Mouse (Mus musculus): ENCODE measurements around the gene Slc4a11. TPM values are rescaled to one million over a fixed set of nuclear protein-coding genes. Genes with fewer than 3 reads are reported as not detected.
A peak's percentile ranks its signal among the peaks of the same experiment; 100 is the strongest.

Slc4a11 gene
- polyA plus RNA-seq, 1 experiment from 2014 or later = 0.58 TPM

- ATAC-seq (ENCODE audit: insufficient read depth, low FRiP score, low read depth) = no peak
- Histone ChIP-seq H3K4me1 (no peaks in the 10 kb centered on the region), H3K4me3 (replicated peaks) (no peak overlapping the region), H3K36me3 (peaks cover 7% of the 10 kb centered on the region; the same call in 1 of the 2 replicates), H3K27ac (no peak overlapping the region), H3K9me3 (no peaks in the 10 kb centered on the region), H3K9ac (no peak overlapping the region), H3K4me2 (no peak overlapping the region), H3K27me3 (replicated peaks) (no peaks in the 10 kb centered on the region)
- 59% methylated on average over 10 of the region's 10 CpGs for WGBS
These were observed 9.7 kb upstream of the Slc4a11 start for GRCm38 (mm10) chr2:130707057-130707456.

GRCm38 (mm10) chr2:130706602-130707001 is 9.3 kb upstream of the Slc4a11 start:
- H3K9me3 ChIP-seq = no peaks in the 10 kb centered on the region
- ATAC-seq (ENCODE audit: insufficient read depth, low FRiP score, low read depth) = no peak
- H3K27ac ChIP-seq = no peak overlapping the region
- no peaks in the 10 kb centered on the region for H3K27me3 ChIP-seq (replicated peaks)
- H3K9ac ChIP-seq = no peak overlapping the region
- H3K4me3 ChIP-seq (replicated peaks) = no peak overlapping the region
- H3K4me2 ChIP-seq = no peak overlapping the region
- peaks cover 4% of the 10 kb centered on the region; the same call in 1 of the 2 replicates for H3K36me3 ChIP-seq
- H3K4me1 ChIP-seq = no peaks in the 10 kb centered on the region
- 59% methylated on average over 4 of the region's 4 CpGs for WGBS

- Histone ChIP-seq H3K4me3 (replicated peaks) (no peak overlapping the region), H3K9ac (no peak overlapping the region), H3K4me2 (no peak overlapping the region), H3K36me3 (no peaks in the 10 kb centered on the region), H3K4me1 (no peaks in the 10 kb centered on the region), H3K27ac (no peak overlapping the region), H3K9me3 (no peaks in the 10 kb centered on the region), H3K27me3 (replicated peaks) (no peaks in the 10 kb centered on the region)
- ATAC-seq (ENCODE audit: insufficient read depth, low FRiP score, low read depth) = no peak
- WGBS = 65% methylated on average over 6 of the region's 6 CpGs
These were observed 7.9 kb upstream of the Slc4a11 start for GRCm38 (mm10) chr2:130705178-130705577.

- Histone ChIP-seq H3K36me3 (no peaks in the 10 kb centered on the region), H3K27me3 (replicated peaks) (no peaks in the 10 kb centered on the region), H3K4me3 (replicated peaks) (no peak overlapping the region), H3K4me2 (no peak overlapping the region), H3K4me1 (no peaks in the 10 kb centered on the region), H3K9me3 (no peaks in the 10 kb centered on the region), H3K27ac (no peak overlapping the region), H3K9ac (no peak overlapping the region)
- 56% methylated on average over 9 of the region's 9 CpGs for WGBS
- ATAC-seq (ENCODE audit: insufficient read depth, low FRiP score, low read depth) = no peak
These were observed 7.0 kb upstream of the Slc4a11 start for GRCm38 (mm10) chr2:130704040-130705001.

GRCm38 (mm10) chr2:130697821-130698266 is 525 bp upstream of the Slc4a11 start:
- H3K4me3 ChIP-seq (replicated peaks) = peak overlapping the region; percentile 51
- H3K9me3 ChIP-seq = no peaks in the 10 kb centered on the region
- H3K4me2 ChIP-seq = peak overlapping the region; percentile 97
- 0 out of 2 replicates have a peak, but pooled peaks have one; percentile 14 for ATAC-seq (ENCODE audit: insufficient read depth, low FRiP score, low read depth)
- H3K9ac ChIP-seq = 0 out of 2 replicates have a peak overlapping the region, but pooled peaks have one; percentile 3
- WGBS = 4% methylated on average over 14 of the region's 14 CpGs
- H3K27ac ChIP-seq = no peak overlapping the region
- H3K4me1 ChIP-seq = peaks cover 10% of the 10 kb centered on the region
- peaks cover 24% of the 10 kb centered on the region for H3K27me3 ChIP-seq (replicated peaks)
- no peaks in the 10 kb centered on the region for H3K36me3 ChIP-seq

GRCm38 (mm10) chr2:130696700-130697152 is 593 bp downstream of the Slc4a11 start:
- Histone ChIP-seq H3K9me3 (no peaks in the 10 kb centered on the region), H3K27me3 (replicated peaks) (peaks cover 24% of the 10 kb centered on the region), H3K4me2 (peak overlapping the region; percentile 97), H3K36me3 (no peaks in the 10 kb centered on the region), H3K4me3 (replicated peaks) (peak overlapping the region; percentile 51), H3K9ac (peak overlapping the region; percentile 47; the same call in 1 of the 2 replicates), H3K27ac (no peak overlapping the region), H3K4me1 (peaks cover 10% of the 10 kb centered on the region)
- under 1% methylated on average over 31 of the region's 31 CpGs for WGBS
- ATAC-seq (ENCODE audit: insufficient read depth, low FRiP score, low read depth) = 0 out of 2 replicates have a peak, but pooled peaks have one; percentile 28

- ATAC-seq (ENCODE audit: insufficient read depth, low FRiP score, low read depth) = no peak
- H3K9ac ChIP-seq = no peak overlapping the region
- H3K4me1 ChIP-seq = peaks cover 10% of the 10 kb centered on the region
- 44% methylated on average over 3 of the region's 3 CpGs for WGBS
- H3K4me3 ChIP-seq (replicated peaks) = no peak overlapping the region
- H3K9me3 ChIP-seq = no peaks in the 10 kb centered on the region
- no peak overlapping the region for H3K27ac ChIP-seq
- peaks cover 21% of the 10 kb centered on the region for H3K27me3 ChIP-seq (replicated peaks)
- no peaks in the 10 kb centered on the region for H3K36me3 ChIP-seq
- no peak overlapping the region for H3K4me2 ChIP-seq
These were observed 3.8 kb downstream of the Slc4a11 start for GRCm38 (mm10) chr2:130693563-130693962.

- Histone ChIP-seq H3K9me3 (no peaks in the 10 kb centered on the region), H3K4me1 (no peaks in the 10 kb centered on the region), H3K4me3 (replicated peaks) (no peak overlapping the region), H3K4me2 (no peak overlapping the region), H3K27ac (no peak overlapping the region), H3K36me3 (no peaks in the 10 kb centered on the region; the same call in 1 of the 2 replicates), H3K9ac (no peak overlapping the region), H3K27me3 (replicated peaks) (no peaks in the 10 kb centered on the region)
- 72% methylated on average over 2 of the region's 2 CpGs for WGBS
- no peak for ATAC-seq (ENCODE audit: insufficient read depth, low FRiP score, low read depth)
These were observed 8.3 kb downstream of the Slc4a11 start for GRCm38 (mm10) chr2:130689011-130689410.

- no peak overlapping the region for H3K27ac ChIP-seq
- ATAC-seq (ENCODE audit: insufficient read depth, low FRiP score, low read depth) = no peak
- H3K9me3 ChIP-seq = no peaks in the 10 kb centered on the region
- H3K4me3 ChIP-seq (replicated peaks) = no peak overlapping the region
- no peaks in the 10 kb centered on the region for H3K27me3 ChIP-seq (replicated peaks)
- H3K4me2 ChIP-seq = no peak overlapping the region
- 86% methylated on average over 9 of the region's 9 CpGs for WGBS
- H3K4me1 ChIP-seq = no peaks in the 10 kb centered on the region
- H3K9ac ChIP-seq = no peak overlapping the region
- H3K36me3 ChIP-seq = peaks cover 11% of the 10 kb centered on the region; the same call in 1 of the 2 replicates
These were observed 11.9 kb downstream of the Slc4a11 start for GRCm38 (mm10) chr2:130685426-130685825.

GRCm38 (mm10) chr2:130681531-130681930 is 15.8 kb downstream of the Slc4a11 start:
- H3K4me1 ChIP-seq = no peaks in the 10 kb centered on the region
- no peak overlapping the region for H3K4me3 ChIP-seq (replicated peaks)
- no peak overlapping the region for H3K4me2 ChIP-seq
- peaks cover 43% of the 10 kb centered on the region for H3K36me3 ChIP-seq
- H3K27ac ChIP-seq = no peak overlapping the region
- 84% methylated on average over 3 of the region's 3 CpGs for WGBS
- no peaks in the 10 kb centered on the region for H3K27me3 ChIP-seq (replicated peaks)
- H3K9me3 ChIP-seq = no peaks in the 10 kb centered on the region
- H3K9ac ChIP-seq = no peak overlapping the region
- ATAC-seq (ENCODE audit: insufficient read depth, low FRiP score, low read depth) = no peak

GRCm38 (mm10) chr2:130679899-130680298 is 17.4 kb downstream of the Slc4a11 start:
- Histone ChIP-seq H3K27me3 (replicated peaks) (no peaks in the 10 kb centered on the region), H3K36me3 (peaks cover 53% of the 10 kb centered on the region), H3K9me3 (no peaks in the 10 kb centered on the region), H3K4me3 (replicated peaks) (no peak overlapping the region), H3K9ac (no peak overlapping the region), H3K4me2 (no peak overlapping the region), H3K4me1 (no peaks in the 10 kb centered on the region), H3K27ac (no peak overlapping the region)
- no peak for ATAC-seq (ENCODE audit: insufficient read depth, low FRiP score, low read depth)
- 91% methylated on average over 6 of the region's 6 CpGs for WGBS

- no peak overlapping the region for H3K27ac ChIP-seq
- no peak for ATAC-seq (ENCODE audit: insufficient read depth, low FRiP score, low read depth)
- H3K4me3 ChIP-seq (replicated peaks) = no peak overlapping the region
- no peaks in the 10 kb centered on the region for H3K4me1 ChIP-seq
- H3K9ac ChIP-seq = no peak overlapping the region
- no peaks in the 10 kb centered on the region for H3K27me3 ChIP-seq (replicated peaks)
- 92% methylated on average over 12 of the region's 12 CpGs for WGBS
- no peaks in the 10 kb centered on the region for H3K9me3 ChIP-seq
- peaks cover 57% of the 10 kb centered on the region for H3K36me3 ChIP-seq
- H3K4me2 ChIP-seq = no peak overlapping the region
These were observed 18.2 kb downstream of the Slc4a11 start for GRCm38 (mm10) chr2:130679154-130679553.
